Mouse (Mus musculus) megakaryocyte, embryonic 14.5 days (primary cell): ENCODE measurements around the gene Hs6st3.

Experiments
- FLI1 ChIP-seq: IDR thresholded peaks from 2 replicates; pipeline ENCODE4 v1.6.1; 2012; ENCODE audit warnings: low read length, inconsistent platforms, mixed read lengths
- GATA1 ChIP-seq: IDR thresholded peaks from 3 replicates; pipeline ENCODE4 v1.6.1; 2012; ENCODE audit warnings: mixed read lengths, low read length, inconsistent platforms, borderline replicate concordance

GRCm38 (mm10) chr14:119477836-119478235 is 339.7 kb downstream of the Hs6st3 start:
- TF ChIP-seq GATA1 (no peak), FLI1 (no peak)
